Mouse (Mus musculus): ENCODE data around the gene Dner.

Gene Dner

DNA sequence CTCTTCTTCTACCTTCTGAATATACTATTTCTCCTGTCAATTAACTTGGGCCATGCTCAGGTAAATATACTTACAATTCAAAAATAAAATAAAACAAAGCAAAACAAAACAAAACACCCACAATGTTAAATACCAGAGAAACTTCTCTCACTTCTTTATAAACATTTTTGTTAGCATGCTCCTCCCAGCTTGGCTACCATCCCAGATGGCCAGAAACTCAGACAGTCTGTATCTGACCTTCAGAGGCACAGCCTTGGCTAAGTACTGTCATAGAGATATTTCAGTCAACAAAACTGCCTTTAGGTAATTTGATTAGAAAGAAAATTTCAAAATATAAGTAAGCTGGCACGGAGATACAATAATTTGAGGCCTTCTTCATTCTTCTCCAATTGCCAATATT is 259.7 kb downstream of the Dner start:
- DNase-seq: no peak

- no peak for DNase-seq
Measured at GRCm38 (mm10) chr1:84433291-84433980, 262.6 kb downstream of the Dner start.

GRCm38 (mm10) chr1:84432311-84432710 is 263.7 kb downstream of the Dner start:
- no peak for DNase-seq

GRCm38 (mm10) chr1:84428331-84428730 is 267.7 kb downstream of the Dner start:
- no peak for DNase-seq

GRCm38 (mm10) chr1:84427757-84428156 is 268.3 kb downstream of the Dner start:
- DNase-seq: no peak

GRCm38 (mm10) chr1:84426679-84427078 is 269.3 kb downstream of the Dner start:
- no peak for DNase-seq

- DNase-seq: no peak
Measured at GRCm38 (mm10) chr1:84422881-84423280, 273.1 kb downstream of the Dner start.

DNA sequence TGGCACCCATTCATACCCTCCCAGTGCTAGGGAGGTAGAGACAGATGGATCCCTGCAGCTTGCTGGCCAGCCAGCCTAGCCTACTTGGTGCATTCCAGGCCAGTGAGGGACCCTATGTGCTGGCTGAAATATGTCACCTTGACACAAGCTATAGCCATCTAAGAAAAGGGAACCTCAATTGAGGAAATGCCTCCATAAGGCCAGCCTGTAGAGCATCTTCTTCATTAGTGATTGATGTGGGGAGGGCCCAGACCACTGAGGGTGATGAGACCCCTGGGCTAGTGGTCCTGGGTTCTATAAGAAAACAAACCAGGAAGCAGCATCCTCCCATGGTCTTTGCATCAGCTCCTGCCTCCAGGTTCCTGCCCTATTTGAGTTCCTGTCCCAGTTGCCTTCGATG is 274.2 kb downstream of the Dner start:
- DNase-seq: no peak

- no peak for DNase-seq
Measured at GRCm38 (mm10) chr1:84419416-84419815, 276.6 kb downstream of the Dner start.

GRCm38 (mm10) chr1:84418511-84418910 is 277.5 kb downstream of the Dner start:
- no peak for DNase-seq

DNA sequence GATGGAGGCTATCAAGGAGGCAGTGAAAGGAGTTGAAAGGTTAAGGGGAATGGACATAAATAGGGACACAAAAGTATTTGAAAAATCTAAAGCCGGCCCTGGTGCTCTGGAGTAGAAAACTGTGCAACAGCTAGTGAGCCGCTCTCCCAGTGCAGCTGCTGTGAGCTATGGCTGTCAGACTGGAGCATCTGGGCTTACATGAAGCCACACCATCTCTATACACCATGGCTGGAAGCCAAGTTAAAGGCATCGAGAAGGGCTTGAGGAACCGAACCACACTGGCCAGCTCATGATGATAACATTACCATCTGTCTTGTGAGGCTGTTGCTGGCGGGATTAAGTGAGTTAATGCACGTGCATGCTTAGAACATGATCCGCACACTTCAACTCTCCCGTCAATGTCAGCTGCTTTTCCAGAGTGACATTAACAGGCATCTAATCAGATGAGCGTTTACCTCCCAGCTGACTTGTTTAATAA is 278.2 kb downstream of the Dner start:
- DNase-seq: no peak

- no peak for DNase-seq
Measured at GRCm38 (mm10) chr1:84417276-84417675, 278.7 kb downstream of the Dner start.

DNA sequence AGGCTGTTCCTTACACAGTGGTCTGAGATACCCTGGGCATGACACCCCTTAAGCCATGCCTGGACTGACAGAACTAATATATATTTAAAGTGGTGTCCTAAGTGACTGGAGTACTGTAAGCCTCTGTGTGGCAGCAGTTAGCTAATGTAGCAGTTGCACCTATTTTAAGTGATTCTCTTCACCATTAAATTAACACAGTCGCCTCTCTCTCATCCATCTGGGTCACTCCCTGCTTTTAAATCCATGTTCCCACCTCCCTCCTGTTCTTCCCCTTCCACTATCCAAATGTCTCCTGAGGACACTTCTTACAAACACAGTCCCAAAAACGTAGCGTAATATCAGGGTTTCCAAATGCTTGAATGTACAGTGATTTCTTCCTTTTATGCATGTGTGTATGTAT is 281.6 kb downstream of the Dner start:
- no peak for DNase-seq

- DNase-seq: no peak
Measured at GRCm38 (mm10) chr1:84409514-84409913, 286.5 kb downstream of the Dner start.

- no peak for DNase-seq
Measured at GRCm38 (mm10) chr1:84408873-84409272, 287.1 kb downstream of the Dner start.

- no peak for DNase-seq
Measured at GRCm38 (mm10) chr1:84406891-84407290, 289.1 kb downstream of the Dner start.

DNA sequence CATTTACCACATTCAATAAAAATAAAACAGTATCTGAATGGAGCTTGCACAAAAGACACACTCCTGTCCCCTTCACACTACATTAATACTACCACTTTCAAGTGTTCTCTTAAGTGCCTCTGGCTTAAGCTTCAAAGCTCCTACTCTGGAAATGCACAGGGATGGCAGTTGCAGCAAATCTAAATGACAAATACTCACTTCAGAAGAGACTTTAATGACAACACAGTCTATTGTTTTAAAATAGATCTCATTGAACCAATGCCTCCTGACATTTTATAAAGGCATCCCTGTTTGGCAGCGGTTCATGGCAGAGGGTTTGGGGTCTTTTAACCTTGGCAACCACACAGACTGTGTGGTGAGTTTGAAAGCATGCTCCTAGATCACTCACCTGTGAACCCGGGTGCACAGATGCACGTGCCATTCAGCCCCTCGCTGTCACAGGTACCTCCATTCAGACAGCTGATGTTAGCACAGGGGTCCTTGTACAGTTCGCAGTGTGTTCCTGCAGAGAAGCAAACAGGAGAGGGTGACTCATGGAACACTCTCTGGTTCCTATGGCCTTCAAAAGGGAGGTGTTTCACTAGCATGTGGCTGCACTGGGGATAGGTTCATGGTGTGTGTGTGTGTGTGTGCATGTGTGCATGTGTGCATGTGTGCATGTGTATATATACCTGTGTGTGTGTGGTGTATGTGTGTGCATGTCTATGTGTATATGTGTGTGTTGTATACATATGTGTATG is 290.3 kb downstream of the Dner start:
- no peak for DNase-seq

- DNase-seq: no peak
Measured at GRCm38 (mm10) chr1:84404880-84405279, 291.1 kb downstream of the Dner start.

DNA sequence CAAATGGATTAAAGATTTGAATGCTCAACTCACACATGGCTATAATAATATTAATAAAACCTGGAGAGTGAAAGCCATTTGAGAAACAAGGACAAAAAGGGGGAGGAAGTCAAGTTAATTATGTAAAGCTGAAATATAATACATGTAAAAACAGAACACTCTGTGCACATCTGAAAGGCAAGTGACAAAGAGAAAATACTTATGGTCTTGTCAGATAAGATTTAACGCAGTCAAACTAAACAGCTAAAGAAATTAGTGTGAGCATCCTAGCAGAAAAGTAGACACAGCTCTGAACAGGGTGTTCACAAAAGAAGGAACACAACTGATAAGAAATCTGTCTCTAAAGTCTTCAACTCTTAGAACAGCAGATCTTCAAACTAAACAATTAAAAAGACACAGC is 293.9 kb downstream of the Dner start:
- DNase-seq: no peak

DNA sequence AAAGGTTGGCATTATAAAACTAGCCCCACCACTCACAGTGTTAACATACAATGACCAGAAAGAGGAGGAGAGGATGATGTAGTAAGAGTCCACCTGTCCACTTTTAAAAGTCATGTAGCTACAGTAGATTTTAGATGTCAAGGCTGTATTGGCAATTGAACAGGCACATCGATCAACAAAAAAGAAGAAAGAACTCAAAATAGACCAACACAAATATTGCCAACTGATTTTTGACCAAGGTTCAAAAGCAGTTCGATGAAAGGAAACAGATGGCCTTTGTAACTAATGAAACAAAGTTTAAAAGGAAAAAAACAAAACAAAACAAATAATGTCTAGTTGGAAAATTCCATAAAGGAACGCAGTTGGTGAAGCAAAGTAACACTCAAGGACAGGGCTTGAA is 296.4 kb downstream of the Dner start:
- DNase-seq: no peak

DNA sequence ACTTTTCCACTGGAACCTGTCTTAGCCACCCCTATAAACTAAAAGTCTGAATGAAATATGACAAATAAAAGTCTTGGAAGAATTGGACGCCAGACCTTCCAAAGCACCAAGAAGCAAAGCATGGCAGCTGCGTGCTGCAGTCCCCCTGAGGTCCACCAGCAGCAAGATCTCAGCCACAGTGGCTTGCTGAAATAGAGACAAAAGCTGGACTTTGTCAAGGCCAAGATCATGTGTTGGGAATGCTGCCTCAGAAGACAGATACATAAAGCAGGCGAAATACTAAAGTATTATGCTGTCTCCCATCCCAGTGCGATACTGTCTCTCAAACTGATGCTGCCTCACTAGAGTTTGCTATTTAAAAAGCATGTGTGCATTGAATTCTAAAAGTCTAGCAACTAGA is 296.9 kb downstream of the Dner start:
- no peak for DNase-seq

DNA sequence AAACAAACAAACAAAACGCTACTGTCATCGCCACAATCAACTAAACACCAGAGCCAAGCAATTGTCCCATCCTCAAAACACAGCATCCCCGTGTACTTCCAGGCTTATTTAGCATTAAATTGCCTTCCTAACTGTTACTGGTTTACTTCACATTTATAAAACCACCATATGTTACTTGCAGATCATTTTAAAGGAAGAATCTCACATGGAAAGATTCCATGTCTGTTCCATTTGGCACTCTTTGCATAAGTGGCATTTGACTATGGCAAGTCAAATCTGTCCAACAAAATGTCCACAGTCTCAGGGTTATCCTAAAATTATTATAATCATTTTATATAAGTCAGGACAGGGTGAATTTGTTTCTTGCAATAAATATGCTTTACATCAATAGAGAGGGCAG is 299.2 kb downstream of the Dner start:
- DNase-seq: no peak

GRCm38 (mm10) chr1:84395928-84396327 is 300.1 kb downstream of the Dner start:
- no peak for DNase-seq

DNA sequence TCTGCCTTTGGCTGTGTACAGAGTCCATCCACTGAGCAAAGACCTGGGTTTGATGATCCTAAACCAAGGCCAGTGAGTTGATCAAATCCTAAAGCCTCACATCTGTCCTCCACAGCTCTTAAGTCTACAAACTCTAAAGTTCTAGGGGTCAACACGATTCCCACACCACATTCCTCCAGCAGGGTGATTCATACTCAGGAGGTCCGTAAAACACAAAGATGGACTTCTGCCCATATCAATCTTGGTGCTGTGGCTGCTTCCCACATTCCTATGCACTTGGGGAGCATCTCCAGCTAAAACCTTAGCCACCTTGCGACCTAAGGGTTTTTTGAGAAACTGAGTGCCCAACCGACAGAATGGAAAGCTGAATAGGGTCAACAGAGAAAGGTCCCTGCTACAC is 305.1 kb downstream of the Dner start:
- no peak for DNase-seq

DNA sequence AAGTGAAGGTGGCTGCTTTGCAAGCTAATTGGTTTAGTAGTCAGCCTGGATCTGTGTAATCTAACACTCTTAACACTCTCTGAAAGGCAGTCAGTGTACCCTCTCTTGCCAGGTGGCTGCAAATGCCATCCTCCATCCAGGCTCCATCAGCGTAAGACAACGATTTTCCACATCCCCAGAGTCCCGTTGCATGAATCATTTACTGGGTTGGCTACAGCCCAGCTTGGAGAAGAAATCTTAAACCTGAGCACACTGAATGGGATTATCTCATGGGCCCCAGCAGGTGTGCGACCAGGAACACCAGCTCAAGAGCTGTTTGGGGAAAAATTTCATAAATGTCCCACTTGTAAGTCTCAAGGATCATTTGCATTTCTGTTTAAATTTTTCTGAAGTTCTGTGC is 308.4 kb downstream of the Dner start:
- DNase-seq: no peak
